Mouse (Mus musculus) kidney, embryonic 14.5 days (tissue): ENCODE results near the gene Kyat3. TPM values are rescaled to one million over a fixed set of nuclear protein-coding genes. Genes with fewer than 3 reads are reported as not detected.

Source experiments
- ATAC-seq: fragments of 200-750 bp; cut with Nextera tagmentation; 2 replicates; pipeline ENCODE4 v1.8.0; 2017; ENCODE audit warnings: moderate number of reproducible peaks, mild to moderate bottlenecking, moderate TSS enrichment, moderate library complexity; ENCODE audit not compliant: low FRiP score, low TSS enrichment
- H3K27ac ChIP-seq: fragments of 300-500 bp; sonication (generic); 2 replicates; pipeline ENCODE4 v1.5.1; 2014; ENCODE audit warnings: low read depth, mild to moderate bottlenecking, low read length, moderate library complexity, mixed read lengths
- H3K27me3 ChIP-seq: fragments of 300-500 bp; sonication (generic); 2 replicates; pipeline ENCODE4 v1.6.1; 2014; ENCODE audit warnings: mild to moderate bottlenecking, low read length; ENCODE audit not compliant: control insufficient read depth, insufficient read depth
- H3K36me3 ChIP-seq: fragments of 300-500 bp; sonication (generic); 2 replicates; pipeline ENCODE4 v1.6.1; 2014; ENCODE audit warnings: low read length, mixed read lengths; ENCODE audit not compliant: control insufficient read depth, insufficient read depth
- H3K4me1 ChIP-seq: fragments of 300-500 bp; sonication (generic); 2 replicates; pipeline ENCODE4 v1.6.1; 2014; ENCODE audit warnings: low read length, mixed read lengths; ENCODE audit not compliant: control insufficient read depth, insufficient read depth
- H3K4me2 ChIP-seq: fragments of 300-500 bp; sonication (generic); replicated peaks from 2 replicates; pipeline ENCODE4 v1.6.1; 2014; ENCODE audit warnings: low read depth, mild to moderate bottlenecking, low read length
- H3K4me3 ChIP-seq: fragments of 300-500 bp; sonication (generic); 2 replicates; pipeline ENCODE4 v1.5.1; 2014; ENCODE audit warnings: mild to moderate bottlenecking, low read length
- H3K9ac ChIP-seq: fragments of 300-500 bp; sonication (generic); 2 replicates; pipeline ENCODE4 v1.6.1; 2014; ENCODE audit warnings: low read depth, mild to moderate bottlenecking, low read length, moderate library complexity
- H3K9me3 ChIP-seq: fragments of 300-500 bp; sonication (generic); 2 replicates; pipeline ENCODE4 v1.6.1; 2016; ENCODE audit warnings: low read length; ENCODE audit not compliant: control insufficient read depth
- WGBS: fragments of 180-500 bp; shearing (Covaris S2); extraction: QIAGEN DNeasy Blood & Tissue Kit; methylation state at CpG from one replicate; pipeline ENCODE4 v1.1.7; 2014; 5-methylcytosine and 5-hydroxymethylcytosine counted together
- polyA plus RNA-seq: library from polyadenylated mRNA; unstranded; fragments of >200 nt; fragmentation: Nextera tagmentation; extraction: Ambion mirVana; gene quantifications from 2 replicates; pipeline ENCODE4 v1.2.1, GENCODE M21; 2014

Gene Kyat3
- polyA plus RNA-seq, result 20.9 and 24.5 TPM in 2 replicates

GRCm38 (mm10) chr3:142700442-142701322 is at the start of gene Kyat3:
Gene Kyat3 (plus strand): TSS chr3:142701051.
- ATAC-seq, result peak; percentile 100

GRCm38 (mm10) chr3:142664723-142665122 is 36.1 kb upstream of the Kyat3 start:
- H3K27me3 ChIP-seq, result no peaks in the 10 kb centered on the region
- H3K36me3 ChIP-seq, result no peaks in the 10 kb centered on the region
- no peak overlapping the region for H3K27ac ChIP-seq
- 92% methylated on average over 8 of the region's 8 CpGs for WGBS
- no peak overlapping the region for H3K4me2 ChIP-seq
- no peak overlapping the region for H3K9ac ChIP-seq
- ATAC-seq, result no peak
- no peak overlapping the region for H3K4me3 ChIP-seq
- no peaks in the 10 kb centered on the region for H3K4me1 ChIP-seq
- H3K9me3 ChIP-seq, result peaks cover 8% of the 10 kb centered on the region; the same call in 1 of the 2 replicates

More at GRCm38 (mm10) chr3:142700442-142701322, at the start of gene Kyat3:
- Histone ChIP-seq H3K4me3 (peak within 1 kb of the TSS; percentile 57), H3K4me1 (0 out of 2 replicates have a peak, but pooled peaks cover 3% of the 10 kb centered on the region), H3K27me3 (no peaks in the 10 kb centered on the region), H3K4me2 (peak within 1 kb of the TSS; percentile 71), H3K27ac (peak within 1 kb of the TSS; percentile 51), H3K9ac (peak within 1 kb of the TSS; percentile 60), H3K9me3 (0 out of 2 replicates have a peak, but pooled peaks cover 2% of the 10 kb centered on the region), H3K36me3 (no peaks in the 10 kb centered on the region)
- WGBS, result under 1% methylated on average over 48 of the region's 48 CpGs

GRCm38 (mm10) chr3:142674607-142675006 is 26.2 kb upstream of the Kyat3 start:
- Histone ChIP-seq H3K4me3 (no peak overlapping the region), H3K27me3 (no peaks in the 10 kb centered on the region), H3K9ac (no peak overlapping the region), H3K27ac (no peak overlapping the region), H3K4me2 (no peak overlapping the region), H3K36me3 (no peaks in the 10 kb centered on the region), H3K4me1 (no peaks in the 10 kb centered on the region), H3K9me3 (no peaks in the 10 kb centered on the region)
- WGBS, result 88% methylated on average over 1 of the region's 1 CpGs
- ATAC-seq, result no peak

DNA sequence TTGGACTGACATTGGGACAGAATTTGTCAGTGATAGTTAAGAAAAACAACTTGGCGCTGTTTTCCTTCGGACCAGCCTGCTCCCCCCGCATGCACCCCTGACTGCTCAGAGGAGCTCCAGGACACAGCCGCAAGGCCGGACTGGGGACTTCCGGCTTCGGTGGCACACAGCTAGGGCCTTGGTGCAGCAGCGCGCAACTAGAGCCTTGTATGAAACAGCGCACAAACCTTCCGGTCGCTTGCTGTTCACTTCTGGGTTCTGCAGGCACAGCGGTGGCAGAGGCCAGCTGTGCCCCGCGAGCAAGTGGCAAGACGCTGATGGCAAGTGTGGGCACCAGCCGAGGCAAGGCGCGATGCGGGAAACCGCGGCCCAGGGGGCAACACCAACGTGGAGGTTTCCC is 12.9 kb upstream of the Kyat3 start:
- Histone ChIP-seq H3K27ac (no peak overlapping the region), H3K9ac (no peak overlapping the region), H3K36me3 (no peaks in the 10 kb centered on the region), H3K27me3 (no peaks in the 10 kb centered on the region), H3K9me3 (peaks cover 13% of the 10 kb centered on the region), H3K4me1 (no peaks in the 10 kb centered on the region), H3K4me3 (no peak overlapping the region), H3K4me2 (peak overlapping the region; percentile 17; the same call in 1 of the 2 replicates)
- WGBS, result 73% methylated on average over 23 of the region's 23 CpGs
- no peak for ATAC-seq

DNA sequence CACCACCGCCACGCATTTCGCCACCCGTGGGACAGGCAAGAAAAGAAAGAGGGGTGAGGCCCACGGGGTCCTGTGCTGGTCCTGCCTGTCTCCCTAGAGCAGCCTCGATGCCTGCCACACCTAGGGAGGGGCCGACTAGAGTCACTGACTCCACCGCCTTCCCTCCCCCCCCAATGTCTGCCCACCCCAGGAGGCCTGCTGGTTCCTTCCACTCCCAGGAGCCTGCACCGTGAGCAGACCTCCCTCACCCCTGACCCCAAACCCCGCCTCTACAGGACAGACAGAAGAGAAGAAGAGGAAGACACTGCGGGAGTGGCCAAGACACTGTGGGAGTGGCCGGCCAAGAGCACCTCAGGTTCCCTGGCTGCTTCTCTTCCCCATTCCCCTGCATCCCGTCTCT is 12.5 kb upstream of the Kyat3 start:
- H3K36me3 ChIP-seq, result no peaks in the 10 kb centered on the region
- 0 out of 2 replicates have a peak, but pooled peaks have one; percentile 57 for ATAC-seq
- H3K27me3 ChIP-seq, result no peaks in the 10 kb centered on the region
- peak overlapping the region; percentile 17; the same call in 1 of the 2 replicates for H3K4me2 ChIP-seq
- no peak overlapping the region for H3K9ac ChIP-seq
- peaks cover 13% of the 10 kb centered on the region for H3K9me3 ChIP-seq
- no peak overlapping the region for H3K27ac ChIP-seq
- H3K4me3 ChIP-seq, result no peak overlapping the region
- WGBS, result 48% methylated on average over 10 of the region's 13 CpGs
- no peaks in the 10 kb centered on the region for H3K4me1 ChIP-seq

DNA sequence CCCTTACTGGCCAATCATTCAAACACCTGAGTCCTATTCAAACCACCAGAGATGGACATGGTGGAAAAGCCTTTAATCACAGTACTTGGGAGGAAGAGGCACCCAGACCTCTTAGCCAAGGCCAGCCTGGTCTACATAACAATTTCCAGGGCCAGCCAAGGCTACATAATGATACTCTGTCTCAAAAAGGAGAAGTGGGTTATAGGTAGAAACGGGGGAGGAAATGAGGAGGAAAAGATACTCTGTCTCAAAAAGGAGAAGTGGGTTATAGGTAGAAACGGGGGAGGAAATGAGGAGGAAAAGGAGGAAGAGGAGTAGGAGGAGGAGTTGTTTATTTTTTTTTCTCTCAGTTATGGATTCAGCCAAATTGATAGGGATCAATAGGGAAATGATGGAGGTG is 4.3 kb upstream of the Kyat3 start:
- no peak overlapping the region for H3K4me2 ChIP-seq
- no peak for ATAC-seq
- no peaks in the 10 kb centered on the region for H3K27me3 ChIP-seq
- H3K36me3 ChIP-seq, result no peaks in the 10 kb centered on the region
- H3K27ac ChIP-seq, result no peak overlapping the region
- H3K4me3 ChIP-seq, result no peak overlapping the region
- H3K4me1 ChIP-seq, result no peaks in the 10 kb centered on the region
- peaks cover 5% of the 10 kb centered on the region; the same call in 1 of the 2 replicates for H3K9me3 ChIP-seq
- no peak overlapping the region for H3K9ac ChIP-seq
- WGBS, result 87% methylated on average over 2 of the region's 2 CpGs

DNA sequence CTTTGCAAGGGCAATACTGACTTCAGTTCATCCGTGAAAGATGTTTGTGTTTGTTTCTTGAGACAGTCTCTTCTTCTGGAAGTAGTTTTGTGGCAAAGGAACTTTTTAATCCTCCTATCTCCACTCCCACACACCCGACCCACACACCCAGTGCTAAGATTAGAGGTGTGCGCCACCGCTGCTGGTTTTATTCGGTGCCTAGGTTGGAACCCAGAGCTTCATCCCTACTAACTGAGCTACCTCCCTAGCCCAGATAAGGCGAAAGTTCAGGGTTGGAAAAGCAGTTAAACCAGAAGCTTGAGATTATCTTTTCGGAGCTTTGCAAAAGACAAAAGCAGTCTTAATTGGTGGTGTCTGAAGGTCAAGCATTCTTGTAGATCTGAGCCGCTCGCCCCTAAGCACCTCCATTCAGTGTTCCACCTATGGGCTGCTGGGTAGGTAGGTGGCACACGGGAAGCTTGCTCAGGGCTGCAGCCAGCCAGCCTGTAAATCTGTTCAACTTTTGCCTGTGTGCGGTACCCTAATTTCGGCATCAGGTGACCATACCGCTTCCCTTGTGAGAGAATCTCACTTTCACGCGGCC is 647 bp downstream of the Kyat3 start:
- 0 out of 2 replicates have a peak, but pooled peaks cover 2% of the 10 kb centered on the region for H3K9me3 ChIP-seq
- no peak for ATAC-seq
- no peaks in the 10 kb centered on the region for H3K36me3 ChIP-seq
- H3K27me3 ChIP-seq, result no peaks in the 10 kb centered on the region
- 0 out of 2 replicates have a peak, but pooled peaks cover 3% of the 10 kb centered on the region for H3K4me1 ChIP-seq
- H3K4me3 ChIP-seq, result peak overlapping the region; percentile 57
- peak overlapping the region; percentile 71 for H3K4me2 ChIP-seq
- H3K27ac ChIP-seq, result no peak overlapping the region
- WGBS, result 26% methylated on average over 15 of the region's 15 CpGs
- peak overlapping the region; percentile 60 for H3K9ac ChIP-seq

GRCm38 (mm10) chr3:142706581-142707444 is 6.0 kb downstream of the Kyat3 start:
- no peak overlapping the region for H3K27ac ChIP-seq
- 89% methylated on average over 17 of the region's 17 CpGs for WGBS
- H3K36me3 ChIP-seq, result no peaks in the 10 kb centered on the region
- H3K9me3 ChIP-seq, result 0 out of 2 replicates have a peak, but pooled peaks cover 2% of the 10 kb centered on the region
- no peak overlapping the region for H3K4me3 ChIP-seq
- H3K4me2 ChIP-seq, result no peak overlapping the region
- ATAC-seq, result no peak
- 0 out of 2 replicates have a peak, but pooled peaks cover under 1% of the 10 kb centered on the region for H3K4me1 ChIP-seq
- H3K9ac ChIP-seq, result no peak overlapping the region
- H3K27me3 ChIP-seq, result no peaks in the 10 kb centered on the region
